Mouse (Mus musculus) liver, postnatal 0 days (tissue): Measurements from ENCODE around the gene Pgc.

Source experiments
- CTCF ChIP-seq: sonication (generic); IDR thresholded peaks from 2 replicates; pipeline ENCODE4 v1.5.1; 2016; ENCODE audit warnings: antibody characterized with exemption, low read depth
- EP300 ChIP-seq: IDR thresholded peaks from 2 replicates; pipeline ENCODE4 v1.6.1; 2016; ENCODE audit warnings: antibody characterized with exemption, low read depth, mild to moderate bottlenecking

DNA sequence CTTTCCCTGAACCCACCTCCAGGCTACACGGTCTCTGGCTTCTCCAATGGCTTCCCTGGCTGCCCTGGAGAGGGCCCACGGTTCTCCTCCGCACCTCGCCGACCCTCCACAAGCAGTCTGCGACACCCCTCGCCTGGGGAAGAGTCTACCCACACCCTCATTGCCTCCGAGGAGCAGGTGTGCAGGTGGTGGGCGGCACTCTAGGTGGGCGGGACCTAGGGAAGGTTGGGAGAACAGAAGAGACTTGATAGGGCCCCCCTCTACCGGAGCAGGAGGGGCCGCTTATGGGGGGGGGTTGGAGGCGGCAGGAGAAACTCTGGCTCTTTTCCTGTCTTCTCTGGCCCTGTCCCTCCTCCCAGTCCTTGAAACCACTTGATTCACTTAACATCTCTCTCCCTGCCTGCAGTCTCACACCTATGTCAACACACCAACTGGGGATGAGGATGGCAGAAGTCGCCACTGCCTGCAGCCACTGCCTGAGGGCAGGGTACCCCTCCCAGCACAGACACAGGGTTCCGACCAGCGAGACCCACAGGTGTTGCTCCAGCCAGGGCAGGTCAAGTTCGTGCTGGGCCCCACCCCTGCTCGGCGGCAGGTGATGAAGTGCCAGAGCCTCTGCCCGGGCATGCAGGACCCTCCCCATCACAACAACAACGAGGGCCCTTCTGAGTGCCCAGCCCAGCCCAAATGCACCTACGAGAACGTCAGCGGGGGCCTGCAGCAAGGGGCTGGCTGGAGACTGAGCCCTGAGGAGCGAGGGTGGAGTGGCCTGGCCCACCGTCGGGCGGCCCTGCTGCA is 23.9 kb upstream of the Pgc start:
- TF ChIP-seq CTCF: no peak
- no peak for TF ChIP-seq EP300
